Mouse (Mus musculus) small intestine, adult 2 months (tissue): Measurements from ENCODE around the gene 1700025G04Rik.

Experiments used
- CTCF ChIP-seq: fragments of 200-500 bp; IDR thresholded peaks from 2 replicates; pipeline ENCODE4 v1.5.1; 2012; ENCODE audit warnings: low read depth, mild to moderate bottlenecking, control low read depth, inconsistent platforms, low read length, moderate library complexity, mixed read lengths; ENCODE audit not compliant: insufficient replicate concordance, insufficient read length; ENCODE audit errors: extremely low read depth
- POLR2A ChIP-seq: fragments of 200-500 bp; IDR thresholded peaks from 2 replicates; pipeline ENCODE4 v1.6.1; 2012; ENCODE audit warnings: low read depth, mild to moderate bottlenecking, control low read depth, inconsistent platforms, low read length, moderate library complexity

DNA sequence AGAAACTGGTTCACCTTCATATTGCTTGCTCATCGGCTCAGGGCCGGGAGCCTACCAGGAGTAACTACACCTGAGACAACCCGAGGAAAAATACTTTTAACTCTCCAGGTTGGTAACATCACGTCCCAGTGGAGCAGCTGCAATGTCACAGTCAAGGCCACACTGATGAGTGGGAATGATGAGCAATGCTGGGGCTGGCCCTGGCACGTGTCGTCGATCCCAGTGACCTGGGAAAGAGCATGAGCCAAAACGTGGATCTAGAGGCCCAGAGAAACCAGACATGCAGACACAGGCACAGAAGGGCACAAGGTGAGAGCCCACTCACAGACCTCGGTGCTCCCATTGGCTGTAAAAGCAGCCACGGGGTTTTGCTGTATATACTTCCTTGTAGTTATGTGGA is 202.8 kb downstream of the 1700025G04Rik start:
- no peak for TF ChIP-seq CTCF
- no peak for TF ChIP-seq POLR2A
